Mouse (Mus musculus): ENCODE results near the gene Krt75.
"Not testable (repeated sequence)": the region's sequence is repeated elsewhere in the genome, so short reads cannot be mapped to it uniquely, and the experiment has no call there.

The Krt75 gene

DNA sequence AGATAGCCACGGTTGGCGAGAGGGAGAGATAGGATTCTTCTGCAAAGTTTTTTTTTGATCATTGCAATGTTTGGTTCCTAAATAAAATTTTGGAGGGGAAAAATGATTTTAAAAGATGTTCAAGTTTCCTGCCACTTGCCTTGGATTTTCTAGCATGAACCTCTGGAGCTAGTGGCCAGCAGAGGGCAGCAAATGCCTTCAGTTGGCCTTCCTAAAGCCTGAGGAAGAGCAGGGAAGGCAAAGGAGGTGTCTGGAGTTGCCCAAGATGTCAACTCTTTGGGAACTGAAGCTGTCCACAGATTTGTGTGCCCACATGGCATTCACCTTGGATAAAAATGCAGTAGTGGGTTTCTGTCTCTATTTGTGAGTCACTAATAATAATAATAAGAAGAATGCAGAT is 53.9 kb downstream of the Krt75 start:
- no peak for ATAC-seq (ENCODE audit: insufficient number of reproducible peaks, low FRiP score, low TSS enrichment)

DNA sequence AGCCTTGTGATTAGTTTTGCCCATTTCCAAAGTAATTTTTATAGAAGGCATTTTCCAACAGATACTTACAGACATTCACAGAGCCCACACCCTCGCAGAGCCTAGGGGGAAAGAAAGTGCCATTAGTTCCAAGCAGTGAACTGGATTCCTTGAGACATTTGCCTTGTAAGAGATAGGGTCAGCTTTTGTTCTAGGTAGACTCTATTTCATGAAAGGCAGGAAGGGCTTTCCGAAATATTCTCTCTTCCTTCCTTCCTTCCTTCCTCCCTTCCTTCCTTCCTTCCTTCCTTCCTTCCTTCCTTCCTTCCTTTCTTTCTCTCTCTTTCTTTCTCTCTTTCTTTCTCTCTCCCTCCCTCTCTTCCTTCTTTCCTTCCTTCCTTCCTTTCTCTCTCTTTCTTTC is 56.5 kb downstream of the Krt75 start, which contains the start of gene Gm49425:
Gene Gm49425, minus strand, starts transcription at position 101 of the 400 bp plus-strand sequence.
- ATAC-seq (ENCODE audit: insufficient number of reproducible peaks, low FRiP score, low TSS enrichment): not testable (repeated sequence)
